Mouse (Mus musculus): ENCODE data around the gene 2010111I01Rik. TPM values are rescaled to one million over a fixed set of nuclear protein-coding genes. Genes with fewer than 3 reads are reported as not detected.
"Not testable (repeated sequence)": the region's sequence is repeated elsewhere in the genome, so short reads cannot be mapped to it uniquely, and the experiment has no call there.

The 2010111I01Rik gene
- 10 to 100 TPM; 61.5 to 67.5 TPM for total RNA-seq (2021)
- long read RNA-seq, experiment 1, transcript 2010111I01Rik-224 (6 exons, 1,055 nt): major isoform, 25 of 43 reads
- long read RNA-seq, experiment 1, partial matches to known transcripts: 6 of 43 reads
- long read RNA-seq, experiment 1, other reads (novel, unspliced or antisense): 8 of 43 reads
- long read RNA-seq, experiment 2, transcript 2010111I01Rik-224 (6 exons, 1,055 nt): major isoform, 22 of 60 reads
- long read RNA-seq, experiment 2, transcript 2010111I01Rik-225 (5 exons, 918 nt): minor isoform, 7 of 60 reads
- long read RNA-seq, experiment 2, partial matches to known transcripts: 11 of 60 reads
- long read RNA-seq, experiment 2, other reads (novel, unspliced or antisense): 11 of 60 reads

GRCm38 (mm10) chr13:62964640-62965311, at the start of gene 2010111I01Rik:
TSS of gene 2010111I01Rik (plus strand) at chr13:62964893.
- peak; percentile 93 for DNase-seq

DNA sequence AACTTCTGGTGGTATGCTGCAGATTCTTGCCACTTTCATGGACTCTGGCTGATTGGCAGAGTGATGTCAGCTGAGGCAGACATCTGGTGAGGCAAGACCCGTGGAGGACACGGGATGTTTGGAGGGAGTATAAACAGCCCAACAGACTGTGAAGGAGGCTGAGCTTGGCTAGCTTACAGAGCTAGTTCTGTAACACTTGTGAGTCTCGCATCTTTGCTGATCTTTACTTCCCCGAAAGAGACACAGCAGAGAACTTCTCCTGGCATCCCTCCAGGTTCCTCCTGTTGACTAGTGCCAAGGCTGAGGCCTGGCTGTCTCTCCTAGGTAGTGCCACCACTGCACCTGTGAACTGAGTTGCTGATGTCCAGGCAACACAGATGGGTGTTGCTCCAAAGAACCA, 48.0 kb upstream of the 2010111I01Rik start:
- DNase-seq: no peak

- no peak for DNase-seq
Observed at GRCm38 (mm10) chr13:62917416-62918110, 47.1 kb upstream of the 2010111I01Rik start.

DNA sequence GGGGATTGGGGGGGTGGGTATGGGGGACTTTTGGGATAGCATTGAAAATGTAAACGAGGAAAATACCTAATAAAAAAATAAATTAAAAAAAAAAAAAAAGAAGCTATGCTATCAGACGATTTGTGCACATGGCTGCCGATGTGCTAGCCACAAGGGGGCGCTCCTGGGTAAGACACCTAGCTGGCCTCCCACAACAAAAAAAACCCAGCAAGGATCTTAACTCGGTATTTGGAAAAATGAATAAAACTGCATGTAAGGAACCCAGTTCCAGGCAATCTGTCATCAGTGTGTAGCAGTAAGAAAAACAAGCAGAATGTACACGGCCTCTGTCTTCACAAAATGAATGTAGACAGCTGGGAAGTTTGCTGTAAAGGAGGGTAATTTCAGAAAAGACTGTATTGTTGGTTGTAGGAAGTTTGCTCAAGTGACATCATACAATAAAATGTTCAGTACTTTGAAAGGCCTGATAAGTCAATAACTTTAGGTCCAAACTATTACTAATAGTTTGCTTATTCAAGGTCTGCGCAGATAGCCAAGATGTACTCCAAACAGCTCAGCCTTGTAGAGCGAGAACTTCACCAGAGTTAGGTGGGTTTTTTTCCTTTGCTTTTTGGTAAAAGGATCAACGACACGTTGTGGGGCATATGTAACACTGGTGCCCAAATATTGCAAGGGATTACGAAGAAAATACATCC, 44.9 kb upstream of the 2010111I01Rik start:
- peak; percentile 20 for DNase-seq

DNA sequence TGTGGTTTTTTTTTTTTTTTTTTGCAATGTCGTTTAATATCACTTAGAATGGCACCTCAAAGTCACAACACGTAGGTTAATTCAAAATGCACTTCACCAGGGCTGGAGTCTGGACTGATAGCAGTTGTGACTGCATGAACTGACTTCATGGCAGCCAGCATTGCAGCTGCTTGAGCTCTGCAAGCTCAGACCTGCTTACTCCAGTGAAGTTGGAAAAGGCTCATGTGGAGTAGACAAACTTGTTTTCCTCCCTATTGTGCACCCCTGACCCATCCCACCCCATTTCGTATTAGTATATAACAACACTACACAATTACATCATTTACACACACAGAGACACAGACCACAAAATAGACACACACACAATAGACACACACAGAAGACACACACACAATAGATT, 42.0 kb upstream of the 2010111I01Rik start:
- DNase-seq: no peak

GRCm38 (mm10) chr13:62923182-62923581, 41.5 kb upstream of the 2010111I01Rik start:
- no peak for DNase-seq

GRCm38 (mm10) chr13:62926479-62926878, 38.2 kb upstream of the 2010111I01Rik start:
- no peak for DNase-seq

DNA sequence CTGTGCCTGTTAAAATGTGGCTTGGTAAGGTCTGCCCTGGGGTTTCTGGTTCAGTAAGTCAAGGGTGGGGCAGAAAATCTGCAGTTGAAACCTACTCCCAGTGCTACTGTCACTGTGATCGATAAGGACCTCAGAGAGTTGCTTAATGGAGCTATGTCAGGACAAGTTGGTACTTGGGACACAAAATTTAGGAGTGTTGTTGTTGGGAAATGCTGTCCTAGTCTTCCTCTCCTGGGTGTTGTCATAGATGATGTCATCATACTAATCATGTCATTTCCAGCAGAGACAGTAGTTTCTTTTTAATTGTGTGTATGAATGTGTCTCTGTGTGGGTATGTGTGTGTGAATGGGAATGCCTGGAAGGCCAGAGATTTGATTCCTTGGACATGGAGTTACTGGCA, 37.2 kb upstream of the 2010111I01Rik start:
- DNase-seq: no peak

DNA sequence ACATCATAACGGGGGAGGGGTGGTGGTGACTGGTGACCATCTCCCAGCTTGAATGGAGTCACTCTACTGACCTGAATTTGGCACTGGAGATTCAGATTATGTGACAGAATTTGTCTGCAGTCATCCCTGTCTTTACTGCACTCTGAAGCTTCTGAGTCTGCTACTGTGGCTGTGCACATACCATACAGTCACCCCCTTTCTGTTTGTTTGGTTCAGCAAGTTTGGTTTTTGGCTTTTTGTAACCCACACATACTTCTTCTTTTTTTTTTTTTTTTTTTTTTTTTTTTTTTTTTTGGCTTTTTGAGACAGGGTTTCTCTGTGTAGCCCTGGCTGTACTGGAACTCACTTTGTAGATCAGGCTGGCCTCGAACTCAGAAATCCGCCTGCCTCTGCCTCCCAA, 35.5 kb upstream of the 2010111I01Rik start:
- not testable (repeated sequence) for DNase-seq

- no peak for DNase-seq
Observed at GRCm38 (mm10) chr13:62929766-62930389, 34.8 kb upstream of the 2010111I01Rik start.

- no peak for DNase-seq
Observed at GRCm38 (mm10) chr13:62932452-62932851, 32.2 kb upstream of the 2010111I01Rik start.

- no peak for DNase-seq
Observed at GRCm38 (mm10) chr13:62939371-62939770, 25.3 kb upstream of the 2010111I01Rik start.

DNA sequence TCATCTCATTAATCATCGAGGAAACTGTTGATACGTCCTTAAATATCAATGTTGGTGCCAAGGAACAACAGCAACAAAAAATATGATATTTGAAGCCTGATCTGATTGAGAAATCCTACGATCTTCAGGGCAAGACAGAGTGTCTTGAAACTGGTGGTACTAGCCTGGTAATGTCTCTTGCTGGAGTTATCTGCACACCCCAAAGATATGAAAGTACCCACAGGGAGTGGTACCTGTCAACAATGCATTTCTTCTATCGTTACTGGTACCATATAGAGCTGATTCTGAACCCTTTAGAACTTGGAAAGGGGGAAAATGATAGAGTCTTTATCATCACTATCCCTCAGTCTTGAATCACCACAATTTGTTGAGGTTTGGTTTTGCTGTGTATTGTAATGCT, 24.9 kb upstream of the 2010111I01Rik start:
- no peak for DNase-seq

- DNase-seq: no peak
Observed at GRCm38 (mm10) chr13:62940721-62941120, 24.0 kb upstream of the 2010111I01Rik start.

- no peak for DNase-seq
Observed at GRCm38 (mm10) chr13:62941341-62942005, 23.2 kb upstream of the 2010111I01Rik start.

- no peak for DNase-seq
Observed at GRCm38 (mm10) chr13:62943274-62943830, 21.3 kb upstream of the 2010111I01Rik start.

GRCm38 (mm10) chr13:62944109-62944508, 20.6 kb upstream of the 2010111I01Rik start:
- no peak for DNase-seq

GRCm38 (mm10) chr13:62949560-62950188, 15.0 kb upstream of the 2010111I01Rik start:
- DNase-seq: no peak

- no peak for DNase-seq
Observed at GRCm38 (mm10) chr13:62951606-62952005, 13.1 kb upstream of the 2010111I01Rik start.

GRCm38 (mm10) chr13:62952047-62952446, 12.6 kb upstream of the 2010111I01Rik start:
- no peak for DNase-seq
